Mouse (Mus musculus) brain, embryonic 18.5 days (tissue): ENCODE results near the gene Fam47e.

ENCODE experiments used
- DNase-seq: peaks from one replicate; pipeline ENCODE4 v3.0.0-alpha.2; 2012; ENCODE audit warnings: low read depth, low spot score

Gene Fam47e

DNA sequence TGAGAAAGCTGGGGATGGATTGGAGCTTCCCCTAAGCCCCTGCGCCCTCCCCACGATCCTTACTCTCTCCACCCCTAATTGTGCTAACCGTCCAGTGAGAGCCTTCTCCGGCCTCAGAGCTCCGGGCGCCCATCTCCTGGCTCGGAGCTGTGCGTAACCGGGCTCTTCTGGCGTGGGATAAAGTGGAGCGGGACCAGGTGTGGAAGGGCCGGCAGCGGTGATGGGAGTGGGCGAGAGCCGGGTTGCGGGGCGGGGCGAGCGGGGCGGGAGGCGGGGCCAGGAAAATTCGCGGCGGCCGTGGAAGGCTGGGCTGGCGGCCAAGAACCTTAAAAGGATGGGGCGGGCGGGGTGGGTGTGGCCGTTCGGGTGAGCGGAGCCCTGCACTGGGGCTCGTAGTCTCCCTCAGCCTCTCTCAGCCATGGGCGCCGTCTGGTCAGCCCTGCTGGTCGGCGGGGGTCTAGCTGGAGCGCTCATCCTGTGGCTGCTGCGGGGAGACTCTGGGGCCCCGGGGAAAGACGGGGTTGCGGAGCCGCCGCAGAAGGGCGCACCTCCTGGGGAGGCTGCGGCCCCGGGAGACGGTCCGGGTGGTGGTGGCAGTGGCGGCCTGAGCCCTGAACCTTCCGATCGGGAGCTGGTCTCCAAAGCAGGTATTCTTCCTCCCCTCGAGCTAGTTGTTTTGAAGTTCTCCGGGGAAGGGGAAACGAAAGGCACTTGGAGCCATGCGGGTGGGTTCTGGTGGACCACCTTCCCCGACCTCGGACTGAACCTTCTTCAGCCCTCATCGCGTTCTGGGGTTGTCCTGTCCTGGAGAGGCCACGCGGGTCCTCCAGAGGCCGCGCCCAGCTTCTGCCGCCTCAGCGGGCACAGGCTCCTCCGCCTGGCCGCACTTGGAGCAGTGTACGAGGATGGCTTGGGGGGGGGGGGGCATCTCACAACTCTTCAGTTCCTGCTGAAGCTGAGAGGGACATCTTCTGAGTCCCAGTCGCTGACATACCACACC, 48.1 kb downstream of the Fam47e start, which contains the start of gene Stbd1:
Gene Stbd1 (plus strand): TSS at position 351 of the 1,000 bp plus-strand sequence.
- no peak for DNase-seq

DNA sequence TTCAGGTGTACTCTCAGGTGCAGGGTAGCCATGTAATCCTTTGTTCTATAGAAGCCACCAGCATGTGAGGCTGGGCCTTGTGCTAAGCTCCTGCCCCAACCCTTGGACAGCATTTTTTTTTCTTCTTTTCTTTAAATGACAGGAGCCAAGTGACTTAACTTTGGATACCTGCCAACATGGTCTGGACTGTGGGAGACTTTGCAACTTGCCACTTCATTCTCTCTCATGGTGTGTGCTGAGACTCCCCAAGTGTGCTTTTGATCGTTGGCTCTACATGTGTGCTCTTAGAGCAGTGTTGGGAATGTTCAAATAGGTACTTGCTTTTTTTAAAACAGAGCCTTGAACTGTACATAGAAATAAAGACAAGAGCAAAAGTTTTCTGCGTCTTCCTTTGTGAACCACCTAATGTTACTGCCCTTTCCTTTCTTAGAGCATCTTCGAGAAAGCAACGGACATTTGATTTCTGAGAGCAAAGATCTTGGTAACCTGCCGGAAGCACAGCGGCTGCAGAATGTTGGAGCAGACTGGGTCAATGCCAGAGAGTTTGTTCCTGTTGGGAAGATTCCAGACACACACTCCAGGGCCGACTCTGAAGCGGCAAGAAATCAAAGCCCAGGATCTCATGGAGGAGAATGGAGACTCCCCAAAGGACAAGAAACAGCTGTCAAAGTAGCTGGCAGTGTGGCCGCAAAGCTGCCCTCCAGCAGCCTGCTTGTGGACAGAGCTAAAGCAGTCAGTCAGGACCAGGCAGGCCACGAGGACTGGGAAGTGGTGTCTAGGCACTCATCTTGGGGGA, 49.8 kb downstream of the Fam47e start:
- no peak for DNase-seq

DNA sequence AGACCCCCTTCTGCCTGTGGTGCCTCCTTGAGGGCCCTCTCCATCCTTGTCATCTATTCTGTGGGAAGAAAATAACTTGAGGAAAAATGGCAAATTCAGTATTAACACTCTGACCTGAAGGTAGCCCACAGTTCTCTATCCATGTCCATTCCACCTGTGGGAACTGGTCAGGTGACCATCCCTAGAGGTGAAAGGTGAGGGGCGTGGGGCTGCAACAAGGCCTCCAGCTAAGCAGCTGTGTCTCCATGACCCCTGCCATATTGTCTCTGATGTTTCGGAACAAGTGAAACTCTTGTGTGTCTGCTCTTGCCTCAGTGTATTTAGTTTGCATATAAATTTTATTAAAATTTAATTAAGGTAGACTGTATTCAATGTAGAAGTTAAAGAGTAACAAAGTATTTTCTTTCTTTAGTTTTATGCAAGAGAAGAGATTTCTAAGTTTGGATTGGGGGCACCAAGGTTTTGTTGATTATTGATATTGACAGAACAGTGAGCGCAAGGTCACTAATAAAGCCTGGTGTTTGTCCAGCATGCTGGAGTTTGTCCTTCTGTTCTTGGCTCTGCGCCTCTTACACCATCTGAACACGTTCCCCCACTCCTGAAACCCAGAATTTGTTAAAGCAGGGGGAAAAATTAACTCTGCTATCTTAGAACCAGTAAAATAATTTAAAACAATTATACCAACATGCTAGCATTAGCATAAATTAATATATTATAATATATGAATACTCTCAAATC, 52.8 kb downstream of the Fam47e start:
- DNase-seq = no peak

DNA sequence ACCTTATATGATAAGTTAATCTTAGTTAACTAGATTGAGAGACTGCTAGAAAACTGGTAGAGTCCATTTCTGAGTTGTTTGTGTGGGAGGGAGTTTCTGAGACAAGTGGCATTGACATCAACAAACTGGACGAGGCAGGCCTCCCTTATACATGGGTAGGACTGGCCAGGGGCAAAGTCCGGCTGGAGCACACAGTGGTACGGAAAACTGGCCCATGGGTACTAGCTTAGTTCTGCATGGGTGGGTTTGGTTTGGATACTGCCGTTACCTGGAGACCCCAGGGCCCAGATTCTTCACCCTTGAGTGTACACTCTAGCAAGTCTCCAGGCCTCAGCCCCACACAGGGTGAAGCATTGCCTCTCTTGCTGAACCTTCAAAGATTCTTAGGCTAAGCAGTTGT, 57.9 kb downstream of the Fam47e start:
- no peak for DNase-seq

DNA sequence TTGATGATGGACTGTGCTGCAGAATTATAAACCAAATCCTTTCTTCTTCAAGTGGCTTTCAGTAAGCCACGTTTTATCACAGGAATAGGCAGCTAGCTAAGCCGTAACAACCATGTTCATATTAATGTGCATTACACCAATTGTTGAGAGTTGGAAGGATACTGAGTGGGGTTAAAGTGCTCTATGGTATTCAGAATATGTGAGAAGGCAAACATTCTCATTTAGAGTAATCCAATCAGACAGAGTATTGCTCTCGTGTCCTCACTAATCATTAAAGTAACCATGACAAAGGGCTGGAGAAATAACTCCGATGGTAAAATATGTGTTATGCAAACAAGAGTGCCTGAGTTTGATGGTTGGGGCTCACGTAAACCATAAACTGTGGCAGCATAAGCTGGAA, 67.0 kb downstream of the Fam47e start:
- no peak for DNase-seq

DNA sequence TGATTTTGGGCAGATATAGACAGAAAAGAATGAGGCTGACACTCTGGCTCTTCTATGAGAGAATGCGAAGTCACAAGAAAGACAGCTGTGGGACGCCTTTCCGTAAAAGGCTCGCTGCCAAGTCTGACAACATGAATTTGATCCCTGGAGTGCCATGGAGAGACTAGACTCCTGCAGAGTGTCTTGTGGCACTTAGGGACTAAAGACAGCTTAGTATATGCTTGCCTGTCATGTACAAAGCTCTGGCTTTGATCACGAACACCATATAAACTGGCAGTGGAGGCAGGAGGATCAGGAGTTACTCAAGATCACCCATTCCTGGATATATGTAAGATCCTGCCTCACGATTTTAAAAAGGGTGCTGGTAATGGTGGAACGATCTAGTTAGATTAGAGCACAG, 73.0 kb downstream of the Fam47e start:
- DNase-seq = no peak

DNA sequence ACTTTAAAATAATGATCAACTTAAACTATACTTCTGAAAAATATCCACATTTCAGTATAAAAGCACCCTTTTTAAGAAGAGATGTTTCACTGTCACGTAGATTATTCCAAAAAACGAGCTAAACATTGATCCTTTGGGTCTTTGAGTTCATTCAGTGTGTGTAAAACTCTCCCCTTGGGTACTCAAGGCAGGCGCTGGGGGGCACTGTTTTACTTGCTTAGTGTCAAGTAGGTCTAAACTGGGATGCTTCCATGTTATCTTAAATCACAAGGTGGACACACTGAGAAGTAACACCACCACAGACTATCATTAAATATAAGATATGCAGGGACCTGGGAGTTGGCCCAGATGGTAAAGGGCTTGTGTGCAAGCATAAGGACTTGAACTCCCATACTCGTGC, 78.7 kb downstream of the Fam47e start:
- DNase-seq = no peak

DNA sequence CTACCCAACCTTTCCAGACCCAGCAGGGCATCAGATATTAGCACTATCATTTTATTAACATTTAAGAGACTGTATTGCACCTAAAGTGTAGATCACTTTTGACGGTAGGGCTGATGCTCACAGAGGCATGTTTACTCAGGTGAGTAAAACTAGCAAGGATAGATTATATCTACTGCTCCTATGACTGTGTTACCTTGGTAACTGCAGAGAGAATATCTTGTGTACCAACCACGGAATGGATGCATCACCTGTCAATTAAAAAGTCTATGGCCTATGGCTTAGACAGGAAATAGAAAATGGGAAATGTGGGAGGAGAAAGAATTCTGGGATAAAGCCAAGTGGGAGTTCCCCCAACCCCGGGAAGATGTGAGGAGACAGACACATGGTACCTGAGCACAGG, 80.0 kb downstream of the Fam47e start:
- no peak for DNase-seq

DNA sequence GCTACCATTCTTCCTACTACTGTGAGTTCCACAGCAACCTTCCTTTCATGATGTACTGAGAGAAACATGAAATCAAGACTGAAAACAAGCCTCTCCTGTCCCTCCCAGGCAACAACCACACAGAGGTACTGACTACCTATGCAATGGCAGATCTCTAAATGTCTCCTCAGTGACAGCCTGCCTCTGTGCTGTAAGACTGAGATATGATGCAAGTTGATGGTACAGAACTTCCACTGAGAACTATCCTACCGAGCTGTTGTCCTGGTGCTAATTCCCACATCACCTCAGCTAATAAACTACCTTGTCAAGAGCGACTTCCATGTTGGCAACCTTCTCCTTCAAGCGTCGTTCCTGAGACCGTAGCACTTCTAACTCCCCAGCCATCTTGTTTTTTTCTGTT, 81.0 kb downstream of the Fam47e start:
- no peak for DNase-seq

DNA sequence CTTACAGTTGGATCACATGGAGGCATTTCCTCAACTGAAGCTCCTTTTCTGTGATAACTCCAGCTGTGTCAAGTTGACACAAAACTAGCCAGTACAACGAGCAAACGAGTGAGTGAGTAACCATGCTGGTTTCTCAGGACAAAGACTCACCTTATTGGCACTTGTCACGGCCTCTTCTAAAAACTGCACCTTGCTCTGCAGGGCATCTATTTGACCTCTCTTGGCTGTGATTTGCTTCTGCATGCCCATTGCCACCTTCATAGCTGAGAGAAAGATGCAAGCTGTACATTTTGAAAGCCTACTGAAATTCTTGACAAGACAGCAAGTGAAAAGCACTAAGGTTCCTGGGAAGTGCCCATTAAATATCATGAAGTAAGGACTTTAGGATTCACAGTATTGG, 86.0 kb downstream of the Fam47e start:
- no peak for DNase-seq
